Mouse (Mus musculus): ENCODE data around the gene Gdf10. TPM values are rescaled to one million over a fixed set of nuclear protein-coding genes. Genes with fewer than 3 reads are reported as not detected.

Gene Gdf10
- polyA plus RNA-seq, 1 experiment, result not detected

- Histone ChIP-seq H3K27ac (ENCODE audit: insufficient read depth, low read length) (no peak overlapping the region), H3K36me3 (ENCODE audit: control insufficient read depth, insufficient read depth, low read length, poor library complexity, severe bottlenecking) (no peaks in the 10 kb centered on the region)
These were observed 36.0 kb downstream of the Gdf10 start for GRCm38 (mm10) chr14:33959341-33959740.

GRCm38 (mm10) chr14:33965675-33966074 lies 42.3 kb downstream of the Gdf10 start:
- Histone ChIP-seq H3K27ac (ENCODE audit: insufficient read depth, low read length) (no peak overlapping the region), H3K9me3 (replicated peaks; ENCODE audit: control insufficient read depth, insufficient read depth, low read length, poor library complexity, severe bottlenecking) (no peaks in the 10 kb centered on the region), H3K36me3 (ENCODE audit: control insufficient read depth, insufficient read depth, low read length, poor library complexity, severe bottlenecking) (no peaks in the 10 kb centered on the region), H3K4me1 (ENCODE audit: control insufficient read depth, insufficient read depth, low read length) (no peaks in the 10 kb centered on the region), H3K9ac (ENCODE audit: low read depth, poor library complexity, severe bottlenecking) (no peak overlapping the region), H3K27me3 (ENCODE audit: control insufficient read depth, insufficient read depth, low read length, poor library complexity, severe bottlenecking) (no peaks in the 10 kb centered on the region; the same call in 1 of the 2 replicates), H3K4me3 (ENCODE audit: low read depth, low read length) (0 out of 2 replicates have a peak overlapping the region, but pooled peaks have one; percentile 2)
- no peak for TF ChIP-seq EP300 (IDR thresholded peaks at IDR 0.05; ENCODE audit: insufficient read depth, low read depth, low read length)
- TF ChIP-seq CTCF (IDR thresholded peaks at IDR 0.05; ENCODE audit: low read depth, low read length), result peak; percentile 39

More at GRCm38 (mm10) chr14:33959341-33959740, 36.0 kb downstream of the Gdf10 start:
- H3K4me3 ChIP-seq (ENCODE audit: low read depth, low read length), result no peak overlapping the region
- H3K27me3 ChIP-seq (ENCODE audit: control insufficient read depth, insufficient read depth, low read length, poor library complexity, severe bottlenecking), result no peaks in the 10 kb centered on the region
- no peak for TF ChIP-seq POLR2A (IDR thresholded peaks at IDR 0.05; ENCODE audit: insufficient read depth, low read length)
- TF ChIP-seq CTCF (IDR thresholded peaks at IDR 0.05; ENCODE audit: low read depth, low read length), result peak; percentile 71
- no peaks in the 10 kb centered on the region for H3K9me3 ChIP-seq (replicated peaks; ENCODE audit: control insufficient read depth, insufficient read depth, low read length, poor library complexity, severe bottlenecking)
- no peak overlapping the region for H3K9ac ChIP-seq (ENCODE audit: low read depth, poor library complexity, severe bottlenecking)
- H3K4me1 ChIP-seq (ENCODE audit: control insufficient read depth, insufficient read depth, low read length), result no peaks in the 10 kb centered on the region

- Histone ChIP-seq H3K4me3 (ENCODE audit: low read depth, low read length) (no peak overlapping the region), H3K36me3 (ENCODE audit: control insufficient read depth, insufficient read depth, low read length, poor library complexity, severe bottlenecking) (no peaks in the 10 kb centered on the region), H3K9me3 (replicated peaks; ENCODE audit: control insufficient read depth, insufficient read depth, low read length, poor library complexity, severe bottlenecking) (no peaks in the 10 kb centered on the region), H3K27ac (ENCODE audit: insufficient read depth, low read length) (no peak overlapping the region), H3K9ac (ENCODE audit: low read depth, poor library complexity, severe bottlenecking) (no peak overlapping the region), H3K27me3 (ENCODE audit: control insufficient read depth, insufficient read depth, low read length, poor library complexity, severe bottlenecking) (no peaks in the 10 kb centered on the region), H3K4me1 (ENCODE audit: control insufficient read depth, insufficient read depth, low read length) (no peaks in the 10 kb centered on the region)
- TF ChIP-seq EP300 (IDR thresholded peaks at IDR 0.05; ENCODE audit: insufficient read depth, low read depth, low read length) (no peak), POLR2A (IDR thresholded peaks at IDR 0.05; ENCODE audit: insufficient read depth, low read length) (no peak), CTCF (IDR thresholded peaks at IDR 0.05; ENCODE audit: low read depth, low read length) (peak; percentile 58)
These were observed 49.3 kb downstream of the Gdf10 start for GRCm38 (mm10) chr14:33972679-33973078.

GRCm38 (mm10) chr14:33974752-33975151 lies 51.4 kb downstream of the Gdf10 start:
- H3K4me3 ChIP-seq (ENCODE audit: low read depth, low read length), result no peak overlapping the region
- H3K9ac ChIP-seq (ENCODE audit: low read depth, poor library complexity, severe bottlenecking), result no peak overlapping the region
- no peaks in the 10 kb centered on the region for H3K9me3 ChIP-seq (replicated peaks; ENCODE audit: control insufficient read depth, insufficient read depth, low read length, poor library complexity, severe bottlenecking)
- no peaks in the 10 kb centered on the region for H3K4me1 ChIP-seq (ENCODE audit: control insufficient read depth, insufficient read depth, low read length)
- no peak overlapping the region for H3K27ac ChIP-seq (ENCODE audit: insufficient read depth, low read length)
- H3K27me3 ChIP-seq (ENCODE audit: control insufficient read depth, insufficient read depth, low read length, poor library complexity, severe bottlenecking), result no peaks in the 10 kb centered on the region
- H3K36me3 ChIP-seq (ENCODE audit: control insufficient read depth, insufficient read depth, low read length, poor library complexity, severe bottlenecking), result no peaks in the 10 kb centered on the region
- no peak for TF ChIP-seq CTCF (IDR thresholded peaks at IDR 0.05; ENCODE audit: low read depth, low read length)
- TF ChIP-seq EP300 (IDR thresholded peaks at IDR 0.05; ENCODE audit: insufficient read depth, low read depth, low read length), result no peak
- no peak for TF ChIP-seq POLR2A (IDR thresholded peaks at IDR 0.05; ENCODE audit: insufficient read depth, low read length)

- H3K9ac ChIP-seq (ENCODE audit: low read depth, poor library complexity, severe bottlenecking), result no peak overlapping the region
- H3K4me1 ChIP-seq (ENCODE audit: control insufficient read depth, insufficient read depth, low read length), result no peaks in the 10 kb centered on the region
- TF ChIP-seq POLR2A (IDR thresholded peaks at IDR 0.05; ENCODE audit: insufficient read depth, low read length) (no peak), EP300 (IDR thresholded peaks at IDR 0.05; ENCODE audit: insufficient read depth, low read depth, low read length) (no peak), CTCF (IDR thresholded peaks at IDR 0.05; ENCODE audit: low read depth, low read length) (no peak)
These were observed 54.4 kb downstream of the Gdf10 start for GRCm38 (mm10) chr14:33977748-33978147.

GRCm38 (mm10) chr14:33978604-33979059 lies 55.2 kb downstream of the Gdf10 start, which contains the start of gene Zfp488:
Gene Zfp488 (minus strand): TSS chr14:33978764.
- Histone ChIP-seq H3K27me3 (ENCODE audit: control insufficient read depth, insufficient read depth, low read length, poor library complexity, severe bottlenecking) (no peaks in the 10 kb centered on the region), H3K4me1 (ENCODE audit: control insufficient read depth, insufficient read depth, low read length) (no peaks in the 10 kb centered on the region), H3K9me3 (replicated peaks; ENCODE audit: control insufficient read depth, insufficient read depth, low read length, poor library complexity, severe bottlenecking) (no peaks in the 10 kb centered on the region), H3K9ac (ENCODE audit: low read depth, poor library complexity, severe bottlenecking) (no peak within 1 kb of the TSS), H3K36me3 (ENCODE audit: control insufficient read depth, insufficient read depth, low read length, poor library complexity, severe bottlenecking) (no peaks in the 10 kb centered on the region), H3K27ac (ENCODE audit: insufficient read depth, low read length) (no peak within 1 kb of the TSS), H3K4me3 (ENCODE audit: low read depth, low read length) (peak within 1 kb of the TSS; percentile 44)
- no peak for TF ChIP-seq CTCF (IDR thresholded peaks at IDR 0.05; ENCODE audit: low read depth, low read length)
- TF ChIP-seq EP300 (IDR thresholded peaks at IDR 0.05; ENCODE audit: insufficient read depth, low read depth, low read length), result no peak
- no peak for TF ChIP-seq POLR2A (IDR thresholded peaks at IDR 0.05; ENCODE audit: insufficient read depth, low read length)

More at GRCm38 (mm10) chr14:33977748-33978147, 54.4 kb downstream of the Gdf10 start:
- H3K27ac ChIP-seq (ENCODE audit: insufficient read depth, low read length), result no peak overlapping the region
- H3K27me3 ChIP-seq (ENCODE audit: control insufficient read depth, insufficient read depth, low read length, poor library complexity, severe bottlenecking), result no peaks in the 10 kb centered on the region
- no peaks in the 10 kb centered on the region for H3K36me3 ChIP-seq (ENCODE audit: control insufficient read depth, insufficient read depth, low read length, poor library complexity, severe bottlenecking)
- H3K4me3 ChIP-seq (ENCODE audit: low read depth, low read length), result no peak overlapping the region
- H3K9me3 ChIP-seq (replicated peaks; ENCODE audit: control insufficient read depth, insufficient read depth, low read length, poor library complexity, severe bottlenecking), result no peaks in the 10 kb centered on the region

Other genes with a start within 250 kb of the Gdf10 start
- not detected in 2 replicates for gene Gdf2, start 17.5 kb downstream of the Gdf10 start, polyA plus RNA-seq (2011; ENCODE audit: insufficient read depth, insufficient read length, low read depth, missing spikeins)
- not detected in 2 replicates for gene Rbp3, start 30.4 kb downstream of the Gdf10 start, polyA plus RNA-seq (2011; ENCODE audit: insufficient read depth, insufficient read length, low read depth, missing spikeins)
- gene Zfp488, start 55.2 kb downstream of the Gdf10 start, polyA plus RNA-seq (2011; ENCODE audit: insufficient read depth, insufficient read length, low read depth, missing spikeins), result not detected in 2 replicates
- gene Gm30083, start 91.6 kb downstream of the Gdf10 start, polyA plus RNA-seq (2011; ENCODE audit: insufficient read depth, insufficient read length, low read depth, missing spikeins), result not detected in 2 replicates
- gene Gm5460, start 93.2 kb downstream of the Gdf10 start, polyA plus RNA-seq (2011; ENCODE audit: insufficient read depth, insufficient read length, low read depth, missing spikeins), result not detected in 2 replicates
- gene Antxrl, start 129.1 kb downstream of the Gdf10 start, polyA plus RNA-seq (2011; ENCODE audit: insufficient read depth, insufficient read length, low read depth, missing spikeins), result not detected in 2 replicates
- 23.3 and 24.6 TPM in 2 replicates for gene Anxa8, start 162.4 kb downstream of the Gdf10 start, polyA plus RNA-seq (2011; ENCODE audit: insufficient read depth, insufficient read length, low read depth, missing spikeins)
- not detected in 2 replicates for gene A630023A22Rik, start 179.2 kb downstream of the Gdf10 start, polyA plus RNA-seq (2011; ENCODE audit: insufficient read depth, insufficient read length, low read depth, missing spikeins)
- not detected in 2 replicates for gene Npy4r, start 228.9 kb downstream of the Gdf10 start, polyA plus RNA-seq (2011; ENCODE audit: insufficient read depth, insufficient read length, low read depth, missing spikeins)